Mouse (Mus musculus) T-helper 2 cell (primary cell): Measurements from ENCODE around the gene Nckap1l.
"Not testable (repeated sequence)": the region's sequence is repeated elsewhere in the genome, so short reads cannot be mapped to it uniquely, and the experiment has no call there.

Experiments
- in situ Hi-C: fragments of 300-600 bp; cut with MboI, MseI; formaldehyde crosslinking; loops from one replicate; pipeline ENCODE4 v1.15.1; 2025; ENCODE audit warnings: high pct_unique_total_duplicates

Gene Nckap1l

DNA sequence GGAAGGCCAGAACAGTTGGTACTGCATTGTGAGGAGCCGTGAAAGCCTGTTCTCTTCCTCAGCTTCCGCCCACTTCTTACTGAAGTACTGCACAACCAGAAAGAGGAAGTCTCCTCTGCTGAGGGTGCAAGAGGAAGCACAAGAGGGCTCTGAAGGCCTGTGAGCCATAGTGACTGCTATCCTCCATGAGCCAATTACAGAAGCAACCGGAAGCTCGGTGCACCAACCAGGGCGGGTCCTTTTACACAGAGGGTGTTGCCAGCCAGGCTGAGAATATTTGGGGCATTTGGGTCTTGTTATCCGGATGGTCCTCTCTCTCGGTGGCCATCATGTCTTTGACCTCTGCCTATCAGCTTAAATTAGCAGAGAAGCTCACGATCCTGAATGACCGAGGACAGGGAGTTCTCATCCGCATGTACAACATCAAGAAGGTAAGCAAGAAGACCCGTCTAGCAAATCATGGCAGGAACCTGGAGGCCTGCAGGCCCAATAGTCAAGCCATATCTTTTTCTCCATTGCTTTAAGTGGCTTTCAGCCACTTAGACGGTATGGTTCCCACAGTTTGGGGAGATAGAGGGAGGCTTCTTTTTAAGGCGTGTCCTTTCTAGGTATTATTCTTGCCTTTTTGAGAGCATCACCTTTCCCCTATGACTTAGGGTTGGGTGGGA, at the start of gene Nckap1l:
Gene Nckap1l, plus strand, starts transcription at position 244 of the 668 bp plus-strand sequence.
- in situ Hi-C loops, result no loop called here

DNA sequence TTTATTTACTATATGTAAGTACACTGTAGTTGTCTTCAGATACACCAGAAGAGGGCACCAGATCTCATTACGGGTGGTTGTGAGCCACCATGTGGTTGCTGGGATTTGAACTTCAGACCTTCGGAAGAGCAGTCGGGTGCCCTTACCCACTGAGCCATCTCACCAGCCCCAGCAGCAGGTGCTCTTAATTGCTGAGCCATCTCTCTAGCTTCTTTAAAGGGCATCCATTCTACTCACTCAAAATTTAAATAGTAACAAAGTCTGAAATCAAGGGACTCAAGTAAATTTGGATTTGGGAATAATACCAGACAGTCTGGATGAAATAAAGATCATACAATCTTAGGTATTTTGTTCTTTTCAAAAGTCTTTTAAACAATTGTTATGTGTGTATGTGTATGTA, 48.0 kb upstream of the Nckap1l start:
- in situ Hi-C loops, result not testable (repeated sequence)

DNA sequence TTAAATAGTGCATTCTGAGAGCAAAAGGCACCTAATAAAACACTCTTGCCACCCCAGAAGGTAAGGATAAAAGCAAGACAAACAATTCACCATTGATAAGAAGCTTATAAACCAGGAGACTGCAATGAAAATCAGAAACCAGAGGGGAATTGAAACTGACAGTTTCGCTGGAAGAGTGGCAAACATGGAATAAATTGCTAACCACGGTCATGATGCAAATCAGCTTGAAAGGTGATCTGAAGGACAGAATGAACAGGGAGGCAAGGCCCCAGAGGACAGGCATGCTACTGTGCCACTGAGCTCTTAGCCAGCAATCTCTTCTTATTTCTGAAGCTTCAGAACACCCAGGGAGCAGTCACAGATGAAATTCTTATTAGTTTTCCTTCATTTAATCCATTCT, 26.6 kb upstream of the Nckap1l start:
- in situ Hi-C loops, result no loop called here

DNA sequence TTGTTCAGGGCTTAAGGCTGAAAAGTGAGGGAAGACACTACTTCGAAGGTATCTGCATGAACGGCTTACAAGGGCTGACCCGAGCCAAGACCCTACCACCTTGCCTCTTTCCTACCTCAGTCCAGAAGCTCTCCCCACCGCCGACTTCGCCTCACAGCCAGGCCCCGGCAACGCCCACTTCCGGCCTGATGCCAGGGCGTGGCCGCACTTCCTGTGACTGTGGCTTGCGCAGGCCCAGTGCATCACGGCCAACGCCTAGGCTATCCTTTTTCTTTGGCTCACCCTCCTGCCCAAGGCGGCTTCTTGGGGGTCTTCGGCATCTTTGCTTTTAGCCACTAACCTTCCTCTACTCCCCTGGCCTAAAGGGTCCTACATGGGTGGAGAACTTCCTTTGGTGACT, 23.4 kb upstream of the Nckap1l start, which contains the start of gene Gtsf1:
Gene Gtsf1, minus strand, starts transcription at position 230 of the 400 bp plus-strand sequence.
- in situ Hi-C loops, result no loop called here

DNA sequence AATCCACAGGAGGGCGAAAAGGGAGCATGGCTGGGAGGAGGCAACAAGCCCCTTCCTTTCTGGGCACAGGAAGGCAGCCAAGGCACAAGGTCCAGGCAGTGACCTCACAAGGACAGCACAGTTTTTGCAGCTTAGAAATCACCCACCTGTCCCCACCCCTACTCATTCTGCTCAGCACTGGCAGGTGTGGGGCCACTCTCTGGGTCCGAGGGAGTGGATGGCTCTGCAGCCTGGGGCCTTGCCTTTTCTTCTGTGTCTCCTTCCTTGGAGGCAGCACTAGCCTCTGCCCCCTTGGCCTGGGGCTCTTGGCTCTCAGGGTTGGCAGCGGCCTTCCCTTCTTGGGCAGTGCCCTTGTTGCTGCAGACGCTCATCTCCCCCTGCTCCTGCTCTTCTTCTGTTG, 7.6 kb upstream of the Nckap1l start:
- in situ Hi-C loops, result not testable (repeated sequence)

DNA sequence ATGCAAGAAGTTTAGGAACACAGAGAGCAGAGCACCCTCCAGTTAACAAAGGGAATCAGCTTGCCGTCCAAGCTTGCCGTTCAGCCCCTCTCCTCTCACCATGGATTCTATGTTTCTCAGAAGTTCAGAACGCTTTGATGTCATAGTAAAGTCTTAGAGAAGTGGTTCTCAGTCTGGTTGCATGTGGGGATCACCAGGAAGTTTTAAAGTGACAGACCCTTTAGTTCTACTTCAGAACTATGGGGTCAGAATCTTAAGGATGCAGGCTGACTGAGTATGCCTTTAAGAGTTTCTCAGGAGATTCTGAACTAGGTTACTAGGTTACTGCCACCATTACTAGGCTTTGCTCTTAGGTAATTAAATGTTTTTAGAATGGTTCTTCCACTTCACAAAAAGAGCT, 5.2 kb upstream of the Nckap1l start, which contains the start of gene Gtsf2:
Gene Gtsf2, minus strand, starts transcription at position 101 of the 400 bp plus-strand sequence.
- in situ Hi-C loops, result no loop called here

DNA sequence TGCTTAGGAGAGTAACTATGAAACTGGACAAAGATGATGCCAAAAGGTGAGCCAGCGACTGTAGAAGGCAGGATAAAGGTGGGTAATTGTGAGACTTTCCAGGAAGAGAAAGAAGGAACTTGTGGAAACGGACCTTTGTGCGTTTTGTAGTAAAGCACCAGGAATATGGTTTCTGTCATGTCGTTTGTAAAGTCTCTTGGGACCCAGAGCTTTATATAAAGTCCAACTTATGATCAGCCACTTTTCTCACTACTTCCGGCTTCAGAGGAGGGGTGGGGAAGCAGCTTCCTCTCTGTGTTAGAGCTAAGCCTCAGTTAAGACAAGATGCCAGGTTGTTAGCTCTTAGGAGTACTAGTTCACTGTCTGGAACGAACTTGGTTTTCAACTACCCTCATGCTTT, 855 bp downstream of the Nckap1l start:
- in situ Hi-C loops, result no loop called here

DNA sequence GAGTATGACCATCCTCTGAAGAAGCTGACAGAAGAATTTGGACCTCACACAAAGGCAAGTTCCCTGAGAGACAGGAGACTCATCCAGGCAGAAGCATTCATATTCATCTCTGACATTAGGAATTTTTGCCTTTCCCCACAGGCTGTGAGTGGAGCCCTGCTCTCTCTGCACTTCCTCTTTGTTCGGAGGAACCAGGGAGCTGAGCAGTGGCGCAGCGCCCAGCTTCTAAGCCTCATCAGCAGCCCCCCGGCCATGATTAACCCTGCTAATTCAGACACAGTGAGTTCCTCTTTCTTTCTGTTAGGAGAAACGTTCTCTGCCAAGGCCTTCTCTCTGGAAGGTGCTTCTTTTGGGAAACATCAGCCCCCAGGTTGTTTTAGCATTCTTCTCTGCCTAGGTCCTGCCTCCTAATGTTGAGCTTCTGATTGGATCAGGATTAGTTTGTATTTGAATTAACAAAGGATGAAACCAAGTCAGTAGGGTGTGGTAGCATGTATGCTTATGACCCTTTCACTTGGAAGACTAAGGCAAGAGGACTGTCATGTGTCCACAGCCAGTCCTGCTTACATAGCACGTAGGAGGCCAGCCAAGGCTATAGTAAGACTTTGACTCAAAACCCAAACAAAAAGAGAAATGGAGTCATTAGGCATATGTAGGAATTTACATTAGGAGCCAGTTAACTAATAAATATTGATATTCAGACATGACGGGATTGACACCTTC, 9.1 kb downstream of the Nckap1l start:
- in situ Hi-C loops, result no loop called here

DNA sequence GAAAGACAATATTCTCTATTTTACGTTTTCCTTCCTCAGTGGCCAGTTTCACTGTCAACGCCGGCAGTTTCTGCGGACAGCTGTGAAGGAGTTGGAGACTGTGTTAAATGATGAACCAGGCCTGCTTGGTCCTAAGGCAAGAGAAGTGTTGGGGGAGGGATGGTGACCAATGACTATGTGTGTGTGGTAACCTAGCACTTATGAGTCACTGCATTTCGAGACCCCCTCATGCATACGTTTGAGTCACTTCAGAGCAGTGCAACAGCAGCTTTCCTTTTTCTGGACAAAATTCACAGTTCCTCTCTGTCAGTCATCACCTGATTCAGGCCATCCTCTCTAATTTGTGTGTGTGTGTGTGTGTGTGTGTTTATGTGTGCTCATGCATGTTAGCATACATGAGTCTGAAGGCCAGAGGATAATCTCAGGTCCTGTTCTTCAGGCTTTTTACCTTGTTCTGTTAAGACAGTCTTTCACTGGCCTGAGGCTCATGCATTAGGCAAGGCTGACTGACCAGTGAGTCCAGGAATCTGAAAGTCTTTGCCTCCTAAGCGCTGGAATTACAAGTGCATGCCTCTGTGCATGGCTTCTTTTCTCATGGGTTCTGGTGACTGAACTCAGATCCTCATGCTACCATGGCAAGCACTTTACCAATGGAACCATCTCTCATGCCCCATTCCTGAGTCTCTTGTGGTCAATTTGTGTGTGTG, 18.0 kb downstream of the Nckap1l start:
- in situ Hi-C loops, result no loop called here

DNA sequence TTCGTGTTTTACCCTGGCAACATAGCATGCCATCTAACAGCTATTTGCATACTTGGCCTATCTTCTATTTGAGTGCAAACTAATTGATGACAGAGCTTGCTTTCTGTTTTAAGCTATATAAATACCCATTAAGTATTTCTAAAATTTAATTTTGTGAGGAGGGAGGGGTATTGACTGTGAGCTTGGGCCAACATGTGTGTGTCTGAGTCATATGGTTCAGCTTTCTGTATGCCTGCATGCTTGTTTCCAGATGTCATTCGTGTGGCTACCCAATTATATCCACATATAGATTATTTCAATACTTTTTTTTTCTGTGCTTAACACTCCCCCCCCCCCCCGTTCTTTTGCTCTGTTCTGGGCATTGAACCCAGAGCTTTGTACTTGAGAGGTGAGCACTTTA, 18.7 kb downstream of the Nckap1l start:
- in situ Hi-C loops, result no loop called here

DNA sequence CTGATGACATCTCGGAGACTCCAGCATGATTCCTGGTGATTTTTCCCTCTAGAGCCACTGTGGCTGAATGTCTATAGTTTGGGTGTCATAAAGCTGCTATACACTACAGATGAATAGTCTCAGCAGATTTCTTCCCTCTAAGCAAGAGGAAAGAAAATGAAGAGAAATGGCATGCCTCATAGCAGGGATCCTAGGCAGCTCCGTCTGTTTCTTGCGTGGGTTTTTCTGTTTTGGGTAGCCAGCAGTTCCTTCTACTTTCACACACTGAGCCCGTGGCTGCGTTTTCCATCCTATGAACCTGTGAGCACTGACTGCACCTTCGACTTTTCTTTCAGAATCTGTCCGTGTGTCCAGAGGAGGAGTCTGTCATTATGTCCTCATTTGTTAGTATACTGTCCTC, 19.6 kb downstream of the Nckap1l start:
- in situ Hi-C loops, result no loop called here

DNA sequence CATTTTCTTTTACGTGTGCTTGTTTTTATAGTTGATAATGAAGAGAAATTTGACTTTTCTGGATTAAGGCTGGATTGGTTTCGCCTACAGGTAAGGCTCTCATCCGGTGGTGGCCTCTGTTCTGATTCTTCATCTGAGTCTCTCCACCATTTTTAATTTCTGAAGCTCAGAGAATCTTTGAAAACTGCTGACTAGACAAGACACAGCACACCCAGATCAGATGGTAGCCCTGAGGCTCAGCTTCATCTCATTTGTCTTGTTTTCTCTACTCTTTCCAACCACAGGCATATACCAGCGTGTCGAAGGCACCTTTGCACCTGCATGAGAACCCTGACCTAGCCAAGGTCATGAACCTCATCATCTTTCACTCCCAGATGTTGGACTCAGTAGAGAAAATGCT, 20.2 kb downstream of the Nckap1l start:
- in situ Hi-C loops, result no loop called here

DNA sequence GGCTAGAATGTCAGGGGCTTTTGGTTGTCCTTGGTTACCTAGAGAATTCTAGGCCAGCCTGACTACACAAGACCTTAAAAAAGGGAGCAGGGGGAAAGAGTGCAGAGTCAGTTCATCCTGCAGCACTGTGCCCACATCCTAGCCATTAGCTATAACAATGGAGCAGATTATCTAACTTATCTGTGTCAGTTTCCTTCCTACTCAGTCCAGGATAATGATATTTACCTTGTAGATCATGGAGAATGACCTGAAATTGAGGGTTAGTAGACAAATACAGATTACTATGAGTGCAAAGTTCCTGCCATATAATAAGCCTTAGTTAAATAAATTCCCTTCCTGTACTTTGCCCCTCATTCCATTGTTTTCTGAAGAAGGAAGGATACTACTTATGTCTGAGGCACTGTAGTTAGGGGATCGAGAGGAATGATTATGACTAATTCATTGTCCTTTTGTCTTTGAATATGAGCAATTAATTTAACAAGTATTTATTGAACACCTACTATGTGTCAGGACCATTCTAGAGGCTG, 25.5 kb downstream of the Nckap1l start:
- in situ Hi-C loops, result no loop called here

DNA sequence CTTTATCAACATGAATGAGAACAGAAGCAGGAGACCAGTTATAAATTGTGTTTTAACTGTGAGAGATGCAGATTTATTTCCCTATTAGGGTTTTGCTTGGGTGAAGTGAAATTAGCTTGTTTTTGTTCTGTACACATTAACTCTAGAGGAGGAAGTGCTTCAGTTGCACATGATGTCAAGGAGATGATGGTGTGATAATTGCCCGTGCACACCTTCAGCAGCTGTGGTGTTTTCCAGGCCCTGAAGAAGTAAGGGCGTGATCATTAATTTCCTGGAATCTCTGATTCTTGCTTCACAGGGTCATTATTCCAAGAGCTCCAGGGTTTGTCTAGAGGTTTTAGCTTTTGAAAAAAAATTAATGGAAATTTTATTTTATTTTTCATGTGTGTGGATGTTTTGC, 26.5 kb downstream of the Nckap1l start:
- in situ Hi-C loops, result no loop called here

DNA sequence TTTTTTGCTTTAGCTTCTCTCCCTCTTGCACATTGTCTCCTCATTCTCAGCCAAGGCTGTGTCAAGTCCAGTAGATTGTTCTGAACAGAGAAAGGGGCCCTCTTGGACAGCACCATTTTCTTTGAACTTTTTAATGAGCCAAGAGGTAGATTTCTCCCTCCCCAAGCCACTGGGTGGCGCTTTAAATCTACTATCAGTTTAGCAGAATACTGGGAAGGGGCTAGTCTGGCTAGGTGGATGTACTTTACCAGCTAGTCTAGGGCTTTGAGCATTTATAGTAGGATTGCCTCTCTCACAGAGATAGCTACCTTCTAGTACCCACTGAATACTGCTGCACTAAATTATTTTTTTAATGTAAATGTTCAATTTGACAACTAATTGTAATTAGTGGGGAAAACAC, 28.9 kb downstream of the Nckap1l start:
- in situ Hi-C loops, result no loop called here

DNA sequence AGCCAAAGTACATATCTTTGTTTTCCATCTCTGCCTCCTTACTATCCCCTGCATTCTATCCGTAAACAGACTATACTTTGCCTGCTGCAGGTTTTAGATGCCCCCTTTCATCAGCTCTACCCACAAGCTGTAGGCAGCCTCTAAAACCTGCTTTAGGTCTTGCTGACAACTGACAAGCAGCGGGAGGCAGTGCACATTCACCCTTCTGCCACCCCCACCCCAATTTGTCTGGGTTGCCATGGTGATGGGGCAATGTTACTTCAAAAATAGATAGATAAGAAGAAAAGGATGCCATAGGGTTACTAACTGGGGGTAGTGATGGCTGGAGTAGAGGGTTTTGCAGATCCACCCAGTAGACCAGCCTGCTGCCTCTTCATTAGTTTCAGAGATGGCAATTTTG, 30.9 kb downstream of the Nckap1l start:
- in situ Hi-C loops, result no loop called here

DNA sequence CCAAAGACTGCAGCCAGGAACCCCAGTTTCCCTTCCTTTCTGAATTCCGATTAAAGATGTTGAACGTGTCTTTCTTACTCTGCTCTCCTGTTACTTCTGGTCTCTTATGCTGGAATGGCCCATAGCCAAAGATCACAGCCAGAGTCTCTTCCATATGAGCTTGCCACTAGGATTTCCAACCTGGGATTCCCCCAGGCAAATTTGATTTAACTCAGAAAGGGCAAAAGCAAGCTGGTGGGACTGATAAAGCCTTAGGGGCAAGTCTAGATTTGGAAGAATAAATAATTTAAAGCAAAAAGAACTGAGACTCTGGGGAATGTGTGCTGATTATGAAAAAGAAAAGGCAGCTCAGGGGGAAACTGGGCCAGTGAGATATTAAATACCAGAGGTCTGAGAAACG, 31.5 kb downstream of the Nckap1l start:
- in situ Hi-C loops, result no loop called here

DNA sequence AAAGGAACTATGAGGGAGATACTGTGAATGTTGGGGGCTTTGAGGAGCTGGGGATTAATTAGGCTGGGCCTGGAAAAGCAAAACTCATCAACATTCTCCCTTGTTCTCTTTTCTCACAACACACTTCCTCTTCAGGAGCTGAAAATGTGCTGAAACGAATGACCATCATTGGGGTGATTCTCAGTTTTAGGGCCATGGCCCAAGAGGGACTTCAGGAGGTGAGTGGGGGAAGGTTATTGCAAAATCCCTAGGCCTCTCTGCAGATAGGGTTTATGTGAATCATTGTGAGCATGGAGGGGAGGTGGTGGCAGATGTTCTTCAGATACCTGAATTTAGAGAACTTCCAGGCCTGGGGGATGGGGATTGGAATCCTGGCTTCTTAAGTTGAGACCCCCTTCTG, 33.1 kb downstream of the Nckap1l start:
- in situ Hi-C loops, result no loop called here

DNA sequence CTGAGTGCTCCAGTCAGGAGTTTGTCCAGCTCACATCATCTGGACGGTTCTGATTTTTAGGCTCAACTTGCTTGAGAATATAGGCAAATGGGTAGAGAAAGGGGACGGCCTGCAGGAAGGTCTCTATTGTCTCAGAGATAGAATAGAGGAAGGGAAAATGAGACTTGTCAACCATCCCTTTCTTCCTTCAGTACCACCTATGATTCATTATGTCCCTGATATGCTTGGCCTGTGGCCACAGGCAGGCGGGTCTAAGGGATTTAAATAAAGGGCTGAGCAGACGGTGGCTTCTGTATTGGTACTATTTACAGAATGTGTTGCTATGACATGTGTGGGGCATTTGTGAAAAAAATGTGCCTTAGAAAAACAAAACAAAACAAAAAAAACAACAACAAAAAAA, 34.7 kb downstream of the Nckap1l start:
- in situ Hi-C loops, result no loop called here

DNA sequence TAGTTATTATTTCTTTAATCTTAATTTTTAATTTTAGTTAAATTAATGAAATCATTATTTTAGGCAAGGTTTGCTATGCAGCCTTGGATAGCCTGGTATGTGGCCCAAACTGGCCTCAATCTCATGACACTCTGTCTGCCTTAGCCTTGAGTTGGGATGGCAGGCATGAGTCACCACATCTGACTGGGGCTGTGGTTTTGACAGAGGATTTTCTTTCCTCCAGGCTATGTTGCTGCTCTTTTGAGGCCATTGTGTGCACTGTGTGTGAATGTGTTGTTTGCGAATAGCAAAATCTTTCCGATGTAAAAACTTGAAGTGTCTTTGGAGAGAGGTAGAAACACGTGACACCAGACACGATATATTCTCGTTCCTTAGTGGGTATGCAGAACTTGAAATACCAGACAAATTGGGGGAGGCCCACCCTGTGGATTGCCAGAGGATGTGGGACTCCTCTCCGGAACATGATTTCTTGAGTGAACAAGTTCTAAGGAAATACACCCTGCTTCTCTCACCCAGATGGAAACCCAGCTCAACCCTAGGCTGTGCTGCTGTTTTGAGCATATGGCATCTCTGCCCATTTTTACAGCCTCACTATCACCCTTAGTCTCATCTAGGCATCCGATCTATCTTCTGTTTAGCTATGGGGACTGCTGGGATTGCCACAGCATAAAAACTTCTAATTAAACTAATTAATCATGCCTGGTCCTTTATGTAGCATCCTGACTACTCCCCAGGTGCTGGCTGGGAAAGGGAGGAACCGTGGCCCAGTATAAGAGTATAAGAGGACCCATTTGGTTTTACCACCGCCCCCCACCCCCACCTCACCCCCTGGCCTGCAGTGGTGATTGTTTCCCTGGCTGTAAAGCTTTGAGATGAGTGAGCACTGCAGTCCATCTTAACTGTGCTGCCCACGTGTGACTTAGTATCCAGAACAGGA, 42.9 kb downstream of the Nckap1l start:
- in situ Hi-C loops, result no loop called here

DNA sequence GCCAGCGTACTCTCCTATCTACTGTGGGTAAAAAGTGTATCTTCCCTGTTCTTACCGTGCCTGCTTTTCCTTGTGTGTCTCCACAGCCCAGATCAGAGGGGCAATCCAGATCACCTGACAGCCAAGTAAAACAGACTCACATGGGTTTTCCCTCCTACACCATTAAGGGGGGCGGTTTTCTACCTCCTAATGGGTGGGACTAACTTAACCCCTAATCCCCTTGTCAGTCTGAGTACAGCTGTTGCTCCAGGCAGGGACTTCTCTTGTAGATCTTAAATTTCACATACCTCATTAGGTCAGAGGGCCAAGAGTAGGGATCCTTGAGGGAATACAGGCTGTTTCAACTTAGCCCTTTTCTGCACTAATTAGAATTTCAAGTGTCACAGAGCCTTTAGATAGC, 44.6 kb downstream of the Nckap1l start:
- in situ Hi-C loops, result no loop called here
